Mouse (Mus musculus) E14TG2a.4 (cell line): Measurements from ENCODE around the gene Rps17.

Experiments
- CTCF ChIP-seq: conservative IDR thresholded peaks from 2 replicates; pipeline ENCODE4 v1.5.1; 2014; ENCODE audit warnings: low read length
- POU5F1 ChIP-seq: IDR thresholded peaks from 2 replicates; pipeline ENCODE4 v1.6.1; 2014; ENCODE audit warnings: low read length, borderline replicate concordance

- TF ChIP-seq CTCF: no peak
- TF ChIP-seq POU5F1: no peak
These were observed 43.7 kb downstream of the Rps17 start for GRCm38 (mm10) chr7:81301323-81301722.
